Mouse (Mus musculus) ES-E14 (cell line): ENCODE results near the gene Eif2s2.

Experiments used
- CHD2 ChIP-seq: IDR thresholded peaks from 2 replicates; pipeline ENCODE4 v1.6.1; 2014; ENCODE audit warnings: mild to moderate bottlenecking, low read depth, low read length, inconsistent platforms
- HCFC1 ChIP-seq: IDR thresholded peaks from 2 replicates; pipeline ENCODE4 v1.6.1; 2012; ENCODE audit warnings: low read length, inconsistent platforms, borderline replicate concordance; ENCODE audit not compliant: insufficient read depth
- MAFK ChIP-seq: IDR thresholded peaks from 2 replicates; pipeline ENCODE4 v1.6.1; 2014; ENCODE audit warnings: mild to moderate bottlenecking, low read depth, low read length, inconsistent platforms; ENCODE audit not compliant: insufficient read depth
- ZC3H11A ChIP-seq: IDR thresholded peaks from 2 replicates; pipeline ENCODE4 v1.6.1; 2012; ENCODE audit warnings: low read depth, mild to moderate bottlenecking, inconsistent platforms, low read length, borderline replicate concordance
- ZNF384 ChIP-seq: IDR thresholded peaks from 2 replicates; pipeline ENCODE4 v1.6.1; 2012; ENCODE audit warnings: low read depth, low read length, inconsistent platforms

DNA sequence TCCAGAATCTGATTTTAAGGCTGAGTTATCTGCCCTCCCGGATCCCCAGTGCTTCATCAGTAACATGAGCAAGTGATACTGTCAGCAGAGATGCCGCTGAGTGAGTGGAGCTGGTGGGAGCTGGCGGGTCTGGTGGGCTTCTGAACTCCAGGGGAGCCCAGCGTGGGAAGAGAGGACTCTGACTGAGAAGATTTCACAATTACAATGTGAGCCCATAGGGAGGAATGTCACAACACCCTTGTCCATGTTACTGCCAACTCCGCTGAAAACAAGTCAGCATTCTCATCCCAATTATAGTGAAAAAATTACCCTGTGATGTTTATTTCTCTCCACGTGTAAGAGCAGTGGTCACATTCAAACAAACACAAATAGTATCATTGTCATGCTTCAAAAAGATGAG, 43.4 kb upstream of the Eif2s2 start:
- no peak for TF ChIP-seq HCFC1
- TF ChIP-seq CHD2, result no peak
- TF ChIP-seq ZC3H11A, result no peak
- TF ChIP-seq MAFK, result no peak
- TF ChIP-seq ZNF384, result no peak
